Mouse (Mus musculus): ENCODE results near the gene Cers5.

DNA sequence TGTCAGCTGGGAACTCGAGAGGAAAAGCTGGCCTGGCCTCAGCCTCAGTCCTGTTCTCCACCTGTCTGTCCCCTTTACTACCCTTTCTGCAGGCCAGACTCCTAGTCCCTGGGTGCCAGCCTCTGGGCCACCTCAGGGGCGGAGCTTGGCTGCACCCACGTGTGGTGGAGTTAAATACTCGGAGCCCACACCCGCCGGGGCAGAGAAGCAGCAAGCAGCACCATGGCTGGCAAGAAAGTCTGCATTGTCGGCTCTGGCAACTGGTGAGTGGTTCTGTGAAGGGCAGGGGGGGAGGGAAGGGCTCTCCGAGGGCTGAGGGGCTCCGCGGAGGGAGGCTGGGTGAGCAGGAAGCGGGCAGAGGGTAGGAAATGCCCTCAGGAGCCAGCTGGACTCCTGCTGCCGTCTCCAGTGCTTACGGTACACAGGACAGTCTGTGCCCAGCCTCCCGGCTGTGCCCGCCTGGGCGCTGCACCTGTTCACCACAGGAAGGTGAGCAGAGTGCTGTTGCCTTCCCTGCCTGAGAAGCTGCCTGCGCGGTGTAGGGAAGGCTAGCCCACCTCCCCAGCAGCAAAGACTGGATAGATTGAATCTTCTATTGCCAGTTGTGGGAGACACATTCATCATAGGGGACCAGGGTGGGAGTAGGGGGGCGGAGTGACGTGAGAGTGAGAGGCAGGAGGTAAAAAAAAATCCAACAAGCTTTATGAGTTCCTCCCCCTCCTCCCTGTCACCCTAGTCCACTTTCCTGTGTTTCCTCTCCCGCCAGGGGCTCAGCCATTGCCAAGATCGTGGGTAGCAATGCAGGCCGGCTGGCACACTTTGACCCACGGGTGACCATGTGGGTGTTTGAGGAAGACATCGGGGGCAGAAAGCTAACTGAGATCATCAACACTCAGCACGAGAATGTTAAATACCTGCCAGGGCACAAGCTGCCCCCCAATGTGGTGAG is 55.0 kb downstream of the Cers5 start, which contains the start of gene Gpd1:
- no peak for TF ChIP-seq CTCF (IDR thresholded peaks at IDR 0.05; ENCODE audit: low read depth, low read length)
- no peak for TF ChIP-seq POLR2A (IDR thresholded peaks at IDR 0.05; ENCODE audit: borderline replicate concordance, low read depth, low read length)
